Mouse (Mus musculus): ENCODE results near the gene Nutf2-ps1. TPM values are rescaled to one million over a fixed set of nuclear protein-coding genes. Genes with fewer than 3 reads are reported as not detected.

Gene Nutf2-ps1
- total and polyA plus RNA-seq, 3 experiments = 50.8 to 509 (median 220) TPM

DNA sequence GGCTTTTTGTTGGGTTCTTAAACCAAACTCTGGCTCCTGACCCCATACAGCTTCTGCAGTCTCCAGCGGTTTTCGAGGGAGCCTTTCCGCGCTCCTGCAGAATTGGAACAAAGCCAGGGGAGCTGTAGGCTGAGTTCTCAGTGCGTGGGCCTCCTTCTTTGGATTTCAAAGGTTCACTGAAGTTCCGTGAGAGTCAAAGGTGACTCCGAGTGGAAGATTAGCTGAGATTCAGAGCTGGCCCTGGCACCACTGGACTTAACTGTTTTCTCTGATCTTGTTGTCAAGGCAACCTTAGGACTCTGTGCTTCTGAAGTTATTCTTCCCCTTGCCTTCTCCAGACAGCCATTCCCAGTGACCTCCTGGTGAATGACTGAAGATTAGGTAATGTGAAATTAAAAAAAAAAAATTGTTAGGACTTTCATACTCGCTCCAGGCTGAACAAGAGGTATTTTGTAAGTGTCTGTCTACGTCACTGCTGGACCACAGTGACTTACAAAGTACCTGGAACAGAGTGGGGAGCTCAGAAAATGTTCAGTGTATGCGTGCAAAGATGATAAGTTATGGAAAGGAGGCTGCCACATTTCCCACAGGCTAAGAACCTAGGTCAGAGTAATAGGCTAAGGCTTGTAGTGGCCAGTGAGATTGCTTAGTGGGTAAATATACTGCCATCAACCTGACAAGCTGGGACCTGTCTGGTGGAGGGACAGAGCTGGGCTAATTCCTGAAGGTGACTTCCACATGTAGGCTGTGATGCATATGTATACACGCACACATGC, 11.7 kb downstream of the Nutf2-ps1 start:
- TF ChIP-seq JUND (conservative IDR thresholded peaks at IDR 0.05; ENCODE audit: low read depth, low read length) = no peak
- TF ChIP-seq UBTF (IDR thresholded peaks at IDR 0.05; ENCODE audit: low read depth, low read length) = no peak
- TF ChIP-seq KAT2A (IDR thresholded peaks at IDR 0.05; ENCODE audit: insufficient replicate concordance, low read length) = no peak
- TF ChIP-seq E2F4 (IDR thresholded peaks at IDR 0.05; ENCODE audit: insufficient replicate concordance, low read depth, low read length) = no peak
- no peak for TF ChIP-seq MYC (IDR thresholded peaks at IDR 0.05; ENCODE audit: low read depth, low read length)
- no peak for TF ChIP-seq USF2 (conservative IDR thresholded peaks at IDR 0.05; ENCODE audit: low read depth, low read length)
- no peak overlapping the region for H3K4me3 ChIP-seq (replicated peaks in 1 of 3; ENCODE audit: low read depth in 2 of 3, low read length in 2 of 3, poor library complexity in 1 of 3)
- H3K27ac ChIP-seq (ENCODE audit: insufficient read depth, low read depth) = no peak overlapping the region
- no peak for DNase-seq (ENCODE audit: extremely low read depth)
- H3K9me3 ChIP-seq (replicated peaks; ENCODE audit: low read length) = no peaks in the 10 kb centered on the region
- H3K79me2 ChIP-seq (replicated peaks; ENCODE audit: control insufficient read depth, extremely low read depth, insufficient read depth, poor library complexity, severe bottlenecking) = no peaks in the 10 kb centered on the region
- H3K9ac ChIP-seq (ENCODE audit: insufficient read depth, low read depth) = no peak overlapping the region
- H3K4me1 ChIP-seq (ENCODE audit: control insufficient read depth in 1 of 2, insufficient read depth in 2 of 2) = peaks cover 4 to 11% of the 10 kb centered on the region in 2 experiments
- no peaks in the 10 kb centered on the region for H3K36me3 ChIP-seq (replicated peaks in 1 of 2; ENCODE audit: control insufficient read depth in 1 of 2, insufficient read depth in 1 of 2, low read length in 1 of 2)
- dilution Hi-C loops (cut with MboI; ENCODE audit: extremely low pct_ligation_motif_present, extremely low pct_unique_long_range_greater_than_20kb, low sequenced_read_pairs) = no loop called here
- no peak overlapping the region for H3K4me2 ChIP-seq (ENCODE audit: insufficient read depth, low read depth, poor library complexity, severe bottlenecking)
- in situ Hi-C loops (cut with MboI; ENCODE audit: low pct_ligation_motif_present, low pct_unique_long_range_greater_than_20kb, low sequenced_read_pairs) = loop anchor here (25.0 kb wide), 1 partner anchor 315 kb away; no protein-coding TSS in a partner anchor
- no peaks in the 10 kb centered on the region for H3K27me3 ChIP-seq (replicated peaks)

DNA sequence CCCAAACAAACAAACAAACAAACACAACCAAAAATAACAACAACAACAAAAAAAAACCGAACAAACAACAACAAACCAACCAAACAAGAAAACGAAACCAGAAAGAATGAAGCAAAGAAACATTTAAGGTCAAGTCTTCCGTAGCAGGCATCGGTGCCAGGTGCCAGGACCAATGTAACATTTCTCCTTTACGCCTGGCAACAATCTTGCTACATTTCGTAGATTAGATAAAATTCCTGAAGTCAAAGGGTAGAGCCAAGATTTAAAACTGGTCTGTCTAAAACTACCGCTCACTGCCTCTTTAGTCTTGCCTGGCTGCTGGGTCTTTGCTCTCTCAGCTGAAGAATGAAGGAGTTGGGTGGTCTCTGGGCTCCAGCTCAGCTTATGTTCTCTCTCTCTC, 12.8 kb downstream of the Nutf2-ps1 start:
- no peaks in the 10 kb centered on the region for H3K27me3 ChIP-seq (replicated peaks)
- no peak overlapping the region for H3K9ac ChIP-seq (ENCODE audit: insufficient read depth, low read depth)
- in situ Hi-C loops (cut with MboI; ENCODE audit: low pct_ligation_motif_present, low pct_unique_long_range_greater_than_20kb, low sequenced_read_pairs) = loop anchor here (25.0 kb wide), 1 partner anchor 314 kb away; no protein-coding TSS in a partner anchor
- H3K9me3 ChIP-seq (replicated peaks; ENCODE audit: low read length) = no peaks in the 10 kb centered on the region
- no peak overlapping the region for H3K27ac ChIP-seq (ENCODE audit: insufficient read depth, low read depth)
- no peaks in the 10 kb centered on the region for H3K36me3 ChIP-seq (replicated peaks in 1 of 2; ENCODE audit: control insufficient read depth in 1 of 2, insufficient read depth in 1 of 2, low read length in 1 of 2)
- DNase-seq (ENCODE audit: extremely low read depth) = no peak
- H3K79me2 ChIP-seq (replicated peaks; ENCODE audit: control insufficient read depth, extremely low read depth, insufficient read depth, poor library complexity, severe bottlenecking) = no peaks in the 10 kb centered on the region
- TF ChIP-seq NELFE (IDR thresholded peaks at IDR 0.05; ENCODE audit: low read depth, low read length) (no peak), JUN (IDR thresholded peaks at IDR 0.05; ENCODE audit: insufficient read depth, low read depth, low read length) (no peak)
- dilution Hi-C loops (cut with MboI; ENCODE audit: extremely low pct_ligation_motif_present, extremely low pct_unique_long_range_greater_than_20kb, low sequenced_read_pairs) = no loop called here
- no peak overlapping the region for H3K4me3 ChIP-seq (replicated peaks in 1 of 3; ENCODE audit: low read depth in 2 of 3, low read length in 2 of 3, poor library complexity in 1 of 3)
- H3K4me2 ChIP-seq (ENCODE audit: insufficient read depth, low read depth, poor library complexity, severe bottlenecking) = no peak overlapping the region
- H3K4me1 ChIP-seq (ENCODE audit: control insufficient read depth in 1 of 2, insufficient read depth in 2 of 2) = peaks cover 4 to 16% of the 10 kb centered on the region in 2 experiments

DNA sequence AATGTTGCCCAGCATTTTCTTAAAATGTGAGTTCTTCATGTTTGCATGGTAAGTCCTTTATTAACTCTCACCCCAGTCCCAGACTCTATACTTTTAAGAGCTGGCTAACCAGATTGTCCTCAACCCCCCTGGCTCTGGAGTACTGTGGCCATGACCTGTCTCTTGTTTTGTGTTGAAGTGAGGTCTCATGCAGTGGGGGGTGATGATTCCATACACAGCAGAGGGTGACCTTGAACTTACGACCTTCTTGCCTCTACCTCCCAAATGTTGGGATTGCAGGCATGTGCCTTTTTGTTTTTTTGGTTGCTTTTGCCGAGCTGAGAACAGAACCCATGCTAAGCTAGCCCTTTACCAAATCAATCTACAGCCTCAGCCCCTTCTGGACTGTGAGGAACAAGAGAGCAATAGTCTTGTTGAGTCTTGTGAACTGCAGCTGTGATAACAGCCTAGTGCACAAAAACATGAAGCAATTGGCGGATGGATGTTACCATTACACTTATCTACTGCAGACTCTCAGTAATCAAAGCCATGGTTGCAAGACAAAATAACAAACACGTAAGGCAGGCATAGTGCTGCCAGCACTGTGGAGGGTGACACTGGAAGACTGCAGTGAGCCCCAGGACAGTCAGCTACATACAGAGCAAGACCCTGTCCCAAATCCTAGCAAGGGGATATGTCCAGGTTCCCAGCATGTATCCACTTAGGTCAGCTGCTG, 13.4 kb downstream of the Nutf2-ps1 start:
- peaks cover 4 to 16% of the 10 kb centered on the region in 2 experiments for H3K4me1 ChIP-seq (ENCODE audit: control insufficient read depth in 1 of 2, insufficient read depth in 2 of 2)
- no peaks in the 10 kb centered on the region for H3K27me3 ChIP-seq (replicated peaks)
- H3K4me3 ChIP-seq (replicated peaks in 1 of 3; ENCODE audit: low read depth in 2 of 3, low read length in 2 of 3, poor library complexity in 1 of 3) = no peak overlapping the region
- no peak for DNase-seq (ENCODE audit: extremely low read depth)
- H3K9ac ChIP-seq (ENCODE audit: insufficient read depth, low read depth) = no peak overlapping the region
- in situ Hi-C loops (cut with MboI; ENCODE audit: low pct_ligation_motif_present, low pct_unique_long_range_greater_than_20kb, low sequenced_read_pairs) (loop anchor here (25.0 kb wide), 1 partner anchor 313 kb away; no protein-coding TSS in a partner anchor), dilution Hi-C loops (cut with MboI; ENCODE audit: extremely low pct_ligation_motif_present, extremely low pct_unique_long_range_greater_than_20kb, low sequenced_read_pairs) (no loop called here)
- TF ChIP-seq SIN3A (IDR thresholded peaks at IDR 0.05; ENCODE audit: low read length) (no peak), JUN (IDR thresholded peaks at IDR 0.05; ENCODE audit: insufficient read depth, low read depth, low read length) (no peak), CHD2 (IDR thresholded peaks at IDR 0.05; ENCODE audit: low read length) (no peak), JUND (conservative IDR thresholded peaks at IDR 0.05; ENCODE audit: low read depth, low read length) (no peak), RAD21 (IDR thresholded peaks at IDR 0.05; ENCODE audit: low read depth, low read length) (no peak), ZNF384 (IDR thresholded peaks at IDR 0.05; ENCODE audit: low read depth, low read length) (no peak), ZKSCAN1 (IDR thresholded peaks at IDR 0.05; ENCODE audit: borderline replicate concordance, low read depth, low read length) (no peak), MYC (IDR thresholded peaks at IDR 0.05; ENCODE audit: low read depth, low read length) (no peak), PAX5 (IDR thresholded peaks at IDR 0.05; ENCODE audit: low read length) (no peak), HCFC1 (IDR thresholded peaks at IDR 0.05; ENCODE audit: low read depth, low read length) (no peak), MAZ (IDR thresholded peaks at IDR 0.05; ENCODE audit: low read depth, low read length) (no peak), BHLHE40 (IDR thresholded peaks at IDR 0.05; ENCODE audit: low read depth, low read length) (no peak), ZC3H11A (IDR thresholded peaks at IDR 0.05; ENCODE audit: low read depth, low read length) (no peak), UBTF (IDR thresholded peaks at IDR 0.05; ENCODE audit: low read depth, low read length) (no peak)
- H3K27ac ChIP-seq (ENCODE audit: insufficient read depth, low read depth) = no peak overlapping the region
- H3K9me3 ChIP-seq (replicated peaks; ENCODE audit: low read length) = no peaks in the 10 kb centered on the region
- H3K4me2 ChIP-seq (ENCODE audit: insufficient read depth, low read depth, poor library complexity, severe bottlenecking) = no peak overlapping the region
- H3K36me3 ChIP-seq (replicated peaks in 1 of 2; ENCODE audit: control insufficient read depth in 1 of 2, insufficient read depth in 1 of 2, low read length in 1 of 2) = no peaks in the 10 kb centered on the region
- no peaks in the 10 kb centered on the region for H3K79me2 ChIP-seq (replicated peaks; ENCODE audit: control insufficient read depth, extremely low read depth, insufficient read depth, poor library complexity, severe bottlenecking)
